Mouse (Mus musculus): Measurements from ENCODE around the gene Atrx.

Gene Atrx

GRCm38 (mm10) chrX:105767177-105767764 is 161.9 kb downstream of the Atrx start:
- DNase-seq, result peak; percentile 12

- no peak for DNase-seq
Measured at GRCm38 (mm10) chrX:105766013-105766412, 163.2 kb downstream of the Atrx start.

GRCm38 (mm10) chrX:105765005-105765706 is 164.0 kb downstream of the Atrx start:
- no peak for DNase-seq

- DNase-seq, result peak; percentile 4
Measured at GRCm38 (mm10) chrX:105764162-105765004, 164.8 kb downstream of the Atrx start, which contains the start of gene Fgf16. Gene Fgf16, plus strand, starts transcription at chrX:105764279.

- peak; percentile 15 for DNase-seq
Measured at GRCm38 (mm10) chrX:105763612-105764011, 165.6 kb downstream of the Atrx start.

GRCm38 (mm10) chrX:105762847-105763527 is 166.2 kb downstream of the Atrx start:
- peak; percentile 30 for DNase-seq

All from cerebellum, adult 9-11 months (tissue).